Mouse (Mus musculus) spleen, adult 18-20 months (tissue): ENCODE data around the gene Nup88.

Experiments used
- DNase-seq, 2 experiments: peaks; one replicate each; pipeline ENCODE4 v3.0.0; 2022; ENCODE audit warnings: mixed read lengths in 2 of 2

Nup88 gene

GRCm38 (mm10) chr11:70969821-70970559 is at the start of gene Nup88, which contains the start of gene Rpain:
TSS of gene Nup88 (minus strand) at chr11:70969973.
TSS of gene Rpain (plus strand) at chr11:70970213.
- DNase-seq, result peak; percentile 82 to 85

- no peak for DNase-seq
Observed at GRCm38 (mm10) chr11:71018416-71019200, 48.8 kb upstream of the Nup88 start.

- no peak for DNase-seq
Observed at GRCm38 (mm10) chr11:71017051-71017450, 47.3 kb upstream of the Nup88 start.

- no peak for DNase-seq
Observed at GRCm38 (mm10) chr11:71012743-71013142, 43.0 kb upstream of the Nup88 start.

GRCm38 (mm10) chr11:71008321-71008720 is 38.5 kb upstream of the Nup88 start:
- no peak for DNase-seq

GRCm38 (mm10) chr11:71007831-71008230 is 38.1 kb upstream of the Nup88 start:
- no peak for DNase-seq

GRCm38 (mm10) chr11:71007026-71007425 is 37.3 kb upstream of the Nup88 start:
- no peak for DNase-seq

GRCm38 (mm10) chr11:71005046-71005445 is 35.3 kb upstream of the Nup88 start:
- no peak for DNase-seq

- DNase-seq, result peak; percentile 91 to 94
Observed at GRCm38 (mm10) chr11:71004316-71004773, 34.6 kb upstream of the Nup88 start, which contains the start of gene Dhx33. TSS of gene Dhx33 (minus strand) at chr11:71004437.

- DNase-seq, result no peak
Observed at GRCm38 (mm10) chr11:71003611-71004315, 34.0 kb upstream of the Nup88 start.

- DNase-seq, result no peak
Observed at GRCm38 (mm10) chr11:71001167-71001566, 31.4 kb upstream of the Nup88 start.

- peak; percentile 86 to 96 for DNase-seq
Observed at GRCm38 (mm10) chr11:70982557-70983228, 12.9 kb upstream of the Nup88 start, which contains the start of gene C1qbp. TSS of gene C1qbp (minus strand) at chr11:70983026.

GRCm38 (mm10) chr11:70982030-70982429 is 12.3 kb upstream of the Nup88 start:
- no peak for DNase-seq

- DNase-seq, result no peak
Observed at GRCm38 (mm10) chr11:70980751-70981510, 11.2 kb upstream of the Nup88 start.

GRCm38 (mm10) chr11:70980232-70980631 is 10.5 kb upstream of the Nup88 start:
- DNase-seq, result no peak

- no peak for DNase-seq
Observed at GRCm38 (mm10) chr11:70977293-70977692, 7.5 kb upstream of the Nup88 start.

- DNase-seq, result no peak
Observed at GRCm38 (mm10) chr11:70975193-70975592, 5.4 kb upstream of the Nup88 start.

GRCm38 (mm10) chr11:70973947-70974346 is 4.2 kb upstream of the Nup88 start:
- no peak for DNase-seq

GRCm38 (mm10) chr11:70972586-70972985 is 2.8 kb upstream of the Nup88 start:
- no peak for DNase-seq

- DNase-seq, result no peak
Observed at GRCm38 (mm10) chr11:70970560-70971540, 1.1 kb upstream of the Nup88 start.
